Mouse (Mus musculus) heart, embryonic 12.5 days (tissue): ENCODE results near the gene Ptx4. TPM values are rescaled to one million over a fixed set of nuclear protein-coding genes. Genes with fewer than 3 reads are reported as not detected.
"Not testable (repeated sequence)": the region's sequence is repeated elsewhere in the genome, so short reads cannot be mapped to it uniquely, and the experiment has no call there.

Source experiments
- ATAC-seq: fragments of 200-750 bp; cut with Nextera tagmentation; 2 replicates; pipeline ENCODE4 v1.8.0; 2017; ENCODE audit warnings: moderate TSS enrichment, moderate library complexity; ENCODE audit not compliant: insufficient number of reproducible peaks, low FRiP score
- H3K27ac ChIP-seq: fragments of 300-500 bp; sonication (generic); 2 replicates; pipeline ENCODE4 v1.5.1; 2016; ENCODE audit warnings: mild to moderate bottlenecking, moderate library complexity; ENCODE audit not compliant: poor library complexity, severe bottlenecking
- H3K27me3 ChIP-seq: fragments of 300-500 bp; sonication (generic); replicated peaks from 2 replicates; pipeline ENCODE4 v1.6.1; 2016; ENCODE audit warnings: mild to moderate bottlenecking, moderate library complexity
- H3K36me3 ChIP-seq: fragments of 300-500 bp; sonication (generic); 2 replicates; pipeline ENCODE4 v1.6.1; 2016; ENCODE audit warnings: mild to moderate bottlenecking, moderate library complexity
- H3K4me1 ChIP-seq: fragments of 300-500 bp; sonication (generic); replicated peaks from 2 replicates; pipeline ENCODE4 v1.6.1; 2016; ENCODE audit warnings: mild to moderate bottlenecking
- H3K4me2 ChIP-seq: fragments of 300-500 bp; sonication (generic); 2 replicates; pipeline ENCODE4 v1.6.1; 2016; ENCODE audit warnings: mild to moderate bottlenecking, moderate library complexity
- H3K4me3 ChIP-seq: fragments of 300-500 bp; sonication (generic); 2 replicates; pipeline ENCODE4 v1.5.1; 2016; ENCODE audit warnings: mild to moderate bottlenecking
- H3K9ac ChIP-seq: fragments of 300-500 bp; sonication (generic); 2 replicates; pipeline ENCODE4 v1.6.1; 2016; ENCODE audit warnings: mild to moderate bottlenecking, moderate library complexity
- H3K9me3 ChIP-seq: fragments of 300-500 bp; sonication (generic); replicated peaks from 2 replicates; pipeline ENCODE4 v1.6.1; 2016; ENCODE audit warnings: mild to moderate bottlenecking, moderate library complexity
- WGBS: fragments of 180-500 bp; shearing (Covaris S2); methylation state at CpG from one replicate; pipeline ENCODE4 v1.1.7; 2016; 5-methylcytosine and 5-hydroxymethylcytosine counted together
- polyA plus RNA-seq: library from polyadenylated mRNA; unstranded; fragments of >200 nt; fragmentation: Nextera tagmentation; extraction: Ambion mirVana; gene quantifications from 2 replicates; pipeline ENCODE4 v1.2.1, GENCODE M21; 2016

Ptx4 gene
- polyA plus RNA-seq, 1 experiment from 2014 or later = 0.27 TPM

DNA sequence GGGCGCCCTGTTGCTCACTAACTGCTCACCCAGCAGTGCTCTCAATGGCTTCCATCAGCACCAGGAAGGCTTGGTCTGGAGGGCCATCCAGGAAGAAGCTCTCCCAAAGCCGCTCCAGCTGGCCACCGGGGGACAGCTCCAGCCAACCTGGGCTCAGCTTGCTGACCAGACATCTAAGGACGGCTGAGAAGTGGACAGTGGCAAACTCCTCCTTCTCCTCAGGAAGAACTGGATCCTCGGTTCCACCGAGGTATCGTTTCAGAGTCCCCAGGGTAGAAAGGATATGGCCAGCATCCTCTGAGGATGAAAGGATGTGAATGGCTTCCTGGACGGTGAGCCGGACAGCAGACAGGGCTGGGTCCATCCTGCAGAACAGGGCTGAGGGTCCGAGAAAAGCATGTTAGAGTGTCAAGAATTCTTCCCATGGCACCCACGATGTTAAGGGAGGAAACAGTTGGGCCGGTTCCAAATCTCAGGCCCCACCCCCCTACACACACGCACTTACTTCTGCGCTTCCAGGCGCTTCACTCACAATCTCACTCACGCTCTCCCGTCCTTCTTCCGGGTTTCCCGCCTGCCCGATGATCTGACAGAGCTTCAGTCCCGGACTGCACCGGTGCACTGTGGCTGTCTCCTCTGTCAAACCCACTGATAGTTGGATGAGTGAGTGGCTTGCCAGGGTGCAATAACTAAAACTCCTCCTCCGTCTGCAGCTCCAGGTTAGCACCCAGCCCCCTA, 5.5 kb upstream of the Ptx4 start:
- peak overlapping the region; percentile 86 for H3K27ac ChIP-seq
- H3K4me3 ChIP-seq = peak overlapping the region; percentile 53
- peak; percentile 59 for ATAC-seq
- peaks cover 34% of the 10 kb centered on the region for H3K36me3 ChIP-seq
- peak overlapping the region; percentile 80 for H3K9ac ChIP-seq
- no peaks in the 10 kb centered on the region for H3K9me3 ChIP-seq
- H3K4me2 ChIP-seq = peak overlapping the region; percentile 92
- H3K27me3 ChIP-seq = no peaks in the 10 kb centered on the region
- 12% methylated on average over 23 of the region's 23 CpGs for WGBS
- H3K4me1 ChIP-seq = peaks cover 18% of the 10 kb centered on the region

DNA sequence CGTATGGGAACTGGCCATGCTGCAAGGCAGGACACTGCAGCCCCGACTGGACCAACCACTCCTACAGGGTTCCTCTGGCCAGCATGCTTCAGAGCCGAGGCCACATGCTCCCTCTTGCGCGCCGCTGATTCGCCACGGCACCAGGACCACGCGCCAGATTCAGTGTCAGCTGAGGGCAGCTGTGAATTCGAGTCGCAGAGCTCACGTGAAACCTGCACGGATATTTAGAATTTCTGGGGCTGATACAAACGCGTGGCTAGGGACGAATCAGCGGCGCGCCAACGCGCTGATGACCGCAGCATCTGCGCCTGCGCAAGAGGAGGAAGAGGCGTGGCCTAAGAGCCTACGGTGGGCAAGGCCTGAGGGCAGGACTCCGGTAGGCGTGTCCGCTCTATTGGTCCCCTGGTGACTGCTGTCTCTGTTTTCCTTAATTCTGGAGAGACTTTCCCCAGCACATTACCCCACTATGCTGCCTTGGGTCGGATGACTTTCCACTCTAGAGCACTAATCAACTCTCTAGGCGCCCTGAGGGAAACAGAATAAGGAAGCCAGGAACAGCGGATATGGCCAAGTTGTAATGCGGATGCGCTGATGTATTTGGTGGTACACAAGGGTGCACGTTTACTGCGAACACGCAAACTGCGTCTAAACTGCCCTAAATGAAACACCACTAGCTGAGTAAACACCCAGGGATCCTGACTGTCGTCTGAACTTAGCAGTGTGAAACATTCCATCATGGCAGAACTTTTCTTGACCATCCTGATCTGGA, 4.7 kb upstream of the Ptx4 start, which contains the start of gene Telo2:
Gene Telo2, minus strand, starts transcription at position 304 of the 769 bp plus-strand sequence.
- peak within 1 kb of the TSS; percentile 86 for H3K27ac ChIP-seq
- WGBS = 6% methylated on average over 40 of the region's 40 CpGs
- H3K4me3 ChIP-seq = peak within 1 kb of the TSS; percentile 53
- peak within 1 kb of the TSS; percentile 92 for H3K4me2 ChIP-seq
- H3K4me1 ChIP-seq = peaks cover 18% of the 10 kb centered on the region
- ATAC-seq = peak; percentile 93
- no peaks in the 10 kb centered on the region for H3K9me3 ChIP-seq
- H3K36me3 ChIP-seq = peaks cover 26% of the 10 kb centered on the region
- H3K9ac ChIP-seq = peak within 1 kb of the TSS; percentile 80
- no peaks in the 10 kb centered on the region for H3K27me3 ChIP-seq

DNA sequence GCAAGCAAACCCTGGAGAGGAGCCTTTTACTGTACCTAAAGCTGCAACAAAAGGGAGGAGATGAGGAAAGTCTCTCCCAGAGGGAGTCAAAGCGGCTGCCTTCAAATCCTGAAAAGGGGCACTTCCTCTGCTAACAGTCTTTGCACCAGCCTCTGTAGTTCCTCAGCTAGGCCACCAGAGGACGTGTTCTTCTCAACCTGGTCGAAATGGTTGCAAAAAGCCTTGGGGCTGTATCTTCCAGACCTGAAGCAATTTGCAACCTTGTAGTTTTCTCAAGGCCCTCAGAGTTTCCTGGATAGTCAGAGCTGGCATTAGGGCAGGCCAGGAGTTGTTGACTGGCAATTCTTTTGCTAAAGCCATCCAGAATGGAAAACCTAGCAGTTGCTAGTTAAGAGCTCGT, 3.3 kb upstream of the Ptx4 start:
- 0 out of 2 replicates have a peak, but pooled peaks cover 7% of the 10 kb centered on the region for H3K27me3 ChIP-seq
- no peak overlapping the region for H3K4me2 ChIP-seq
- H3K4me1 ChIP-seq = peaks cover 15% of the 10 kb centered on the region
- H3K36me3 ChIP-seq = peaks cover 17% of the 10 kb centered on the region
- H3K4me3 ChIP-seq = no peak overlapping the region
- no peak overlapping the region for H3K27ac ChIP-seq
- ATAC-seq = no peak
- WGBS = 30% methylated on average over 4 of the region's 4 CpGs
- no peak overlapping the region for H3K9ac ChIP-seq
- no peaks in the 10 kb centered on the region for H3K9me3 ChIP-seq

DNA sequence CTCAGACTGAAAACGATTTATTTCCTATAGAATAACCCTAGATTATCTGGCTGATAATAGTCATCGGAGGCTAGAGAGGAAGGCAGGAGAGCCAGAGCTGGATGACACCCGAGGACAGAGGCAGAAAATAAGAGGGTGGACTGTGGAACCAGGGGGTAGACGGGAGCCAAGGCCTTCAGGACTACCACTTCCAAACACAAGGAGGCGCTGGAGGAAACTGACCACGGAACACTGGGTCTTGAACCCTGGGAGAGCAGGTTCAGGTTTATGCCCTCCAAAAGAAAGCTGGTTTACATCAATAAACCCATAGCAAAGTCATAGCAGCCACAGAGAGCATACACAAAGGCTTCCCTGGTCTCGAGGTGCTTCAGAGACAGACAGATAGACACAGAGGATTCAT, 3.4 kb downstream of the Ptx4 start:
- WGBS = 24% methylated on average over 7 of the region's 7 CpGs
- peaks cover 8% of the 10 kb centered on the region; the same call in 1 of the 2 replicates for H3K4me1 ChIP-seq
- H3K27me3 ChIP-seq = peaks cover 15% of the 10 kb centered on the region; the same call in 1 of the 2 replicates
- H3K36me3 ChIP-seq = no peaks in the 10 kb centered on the region
- H3K9ac ChIP-seq = no peak overlapping the region
- no peaks in the 10 kb centered on the region for H3K9me3 ChIP-seq
- no peak overlapping the region for H3K27ac ChIP-seq
- no peak overlapping the region for H3K4me2 ChIP-seq
- H3K4me3 ChIP-seq = no peak overlapping the region
- no peak for ATAC-seq

DNA sequence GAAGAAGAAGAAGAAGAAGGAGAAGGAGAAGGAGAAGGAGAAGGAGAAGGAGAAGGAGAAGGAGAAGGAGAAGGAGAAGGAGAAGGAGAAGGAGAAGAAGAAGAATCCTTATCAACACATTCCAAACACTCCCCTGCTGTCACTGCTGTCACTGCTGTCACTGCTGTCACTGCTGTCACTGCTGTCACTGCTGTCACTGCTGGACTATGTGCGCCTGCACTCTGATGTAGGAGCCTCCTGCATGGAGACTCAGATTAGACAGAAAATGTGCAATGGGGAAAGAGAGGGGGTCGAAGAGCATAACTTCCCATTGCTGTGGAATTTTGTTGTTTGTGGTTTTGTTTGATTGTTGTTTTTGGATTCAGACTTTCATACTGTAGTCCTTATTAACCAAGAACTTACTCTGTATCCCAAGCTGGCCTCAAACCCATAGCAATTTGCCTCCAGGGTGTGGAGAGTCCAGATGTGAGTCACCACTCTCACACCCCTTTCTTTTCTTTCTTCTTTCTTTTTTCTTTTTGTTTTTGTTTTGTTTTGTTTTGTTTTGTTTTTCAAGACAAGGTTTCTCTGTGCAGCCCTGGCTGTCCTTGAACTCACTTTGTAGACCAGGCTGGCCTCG, 5.0 kb downstream of the Ptx4 start:
- 56% methylated on average over 3 of the region's 3 CpGs for WGBS

DNA sequence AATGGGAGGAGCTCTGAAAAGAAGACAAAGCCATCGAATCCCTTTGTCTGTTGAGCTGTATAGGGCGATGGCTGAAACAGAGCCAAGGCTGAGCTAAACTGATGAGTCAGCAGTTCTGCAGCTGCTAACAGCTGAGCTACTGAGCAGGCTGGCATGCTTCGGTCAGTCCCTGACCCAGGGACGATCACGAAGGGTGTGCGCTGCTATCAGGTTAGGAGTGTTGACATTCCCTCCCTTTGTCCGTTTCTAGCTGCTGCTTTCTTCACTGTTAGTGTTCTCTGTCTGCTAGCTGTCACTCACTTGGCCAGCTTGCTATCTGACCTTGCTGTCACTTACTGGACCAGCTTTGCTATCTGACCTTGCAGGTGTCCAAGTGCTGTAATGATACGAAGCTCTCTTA, 6.5 kb downstream of the Ptx4 start:
- ATAC-seq = peak; percentile 90
- 0 out of 2 replicates have a peak overlapping the region, but pooled peaks have one; percentile 11 for H3K27ac ChIP-seq
- no peak overlapping the region for H3K9ac ChIP-seq
- H3K4me1 ChIP-seq = peaks cover 8% of the 10 kb centered on the region; the same call in 1 of the 2 replicates
- H3K36me3 ChIP-seq = no peaks in the 10 kb centered on the region
- H3K4me2 ChIP-seq = peak overlapping the region; percentile 41
- WGBS = 16% methylated on average over 8 of the region's 8 CpGs
- H3K9me3 ChIP-seq = no peaks in the 10 kb centered on the region
- H3K27me3 ChIP-seq = peaks cover 8% of the 10 kb centered on the region; the same call in 1 of the 2 replicates
- no peak overlapping the region for H3K4me3 ChIP-seq

More for the DNA sequence above, 5.0 kb downstream of the Ptx4 start:
- H3K9ac ChIP-seq, H3K9me3 ChIP-seq, ATAC-seq, H3K4me2 ChIP-seq, H3K36me3 ChIP-seq, H3K27ac ChIP-seq, H3K4me3 ChIP-seq, H3K4me1 ChIP-seq: not testable (repeated sequence)
- peaks cover 15% of the 10 kb centered on the region; the same call in 1 of the 2 replicates for H3K27me3 ChIP-seq

DNA sequence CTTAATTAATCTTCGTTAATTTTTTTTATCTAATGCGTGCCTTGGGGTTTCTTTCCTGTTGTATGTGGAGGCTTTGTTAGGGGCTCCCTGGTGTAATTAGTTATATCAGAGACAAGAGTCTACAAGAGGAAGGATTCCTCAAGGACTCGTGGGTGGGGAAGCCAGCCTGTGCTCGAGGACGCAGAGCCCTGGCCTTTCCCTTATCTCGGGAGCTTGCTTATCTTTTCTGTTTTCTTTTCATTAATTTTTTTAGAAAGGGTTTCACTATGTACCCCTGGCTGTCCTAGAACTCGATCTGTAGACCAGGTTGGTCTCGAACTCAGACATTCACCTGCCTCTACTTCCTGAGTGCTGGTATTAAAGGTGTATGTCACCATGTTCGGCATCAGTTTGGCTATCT, 7.1 kb downstream of the Ptx4 start:
- Histone ChIP-seq H3K9ac (no peak overlapping the region), H3K4me2 (0 out of 2 replicates have a peak overlapping the region, but pooled peaks have one; percentile 41), H3K27ac (no peak overlapping the region), H3K4me3 (no peak overlapping the region), H3K9me3 (no peaks in the 10 kb centered on the region), H3K4me1 (peaks cover 8% of the 10 kb centered on the region; the same call in 1 of the 2 replicates), H3K36me3 (no peaks in the 10 kb centered on the region), H3K27me3 (peaks cover 6% of the 10 kb centered on the region; the same call in 1 of the 2 replicates)
- 44% methylated on average over 9 of the region's 9 CpGs for WGBS
- ATAC-seq = no peak

DNA sequence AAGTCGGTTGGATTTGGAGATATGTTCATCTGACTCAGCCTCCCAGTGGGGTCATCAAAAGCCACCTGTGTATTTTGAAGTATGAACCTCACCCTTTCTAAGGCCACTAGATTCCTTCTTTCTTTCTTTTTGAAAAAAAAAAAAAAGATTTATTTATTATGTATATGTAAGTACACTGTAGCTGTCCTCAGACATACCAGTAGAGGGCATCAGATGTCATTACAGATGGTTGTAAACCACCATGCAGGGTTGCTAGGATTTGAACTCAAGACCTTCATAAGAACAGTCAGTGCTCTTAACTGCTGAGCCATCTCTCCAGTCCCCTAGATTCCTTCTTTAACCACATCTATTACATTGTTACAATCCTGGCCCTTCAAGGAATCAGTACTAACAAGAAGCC, 9.5 kb downstream of the Ptx4 start:
- no peak overlapping the region for H3K27ac ChIP-seq
- H3K36me3 ChIP-seq = no peaks in the 10 kb centered on the region
- H3K27me3 ChIP-seq = no peaks in the 10 kb centered on the region
- no peak overlapping the region for H3K4me2 ChIP-seq
- H3K9me3 ChIP-seq = no peaks in the 10 kb centered on the region
- peaks cover 19% of the 10 kb centered on the region for H3K4me1 ChIP-seq
- ATAC-seq = no peak
- no peak overlapping the region for H3K9ac ChIP-seq
- WGBS = 88% methylated on average over 1 of the region's 1 CpGs
- no peak overlapping the region for H3K4me3 ChIP-seq

DNA sequence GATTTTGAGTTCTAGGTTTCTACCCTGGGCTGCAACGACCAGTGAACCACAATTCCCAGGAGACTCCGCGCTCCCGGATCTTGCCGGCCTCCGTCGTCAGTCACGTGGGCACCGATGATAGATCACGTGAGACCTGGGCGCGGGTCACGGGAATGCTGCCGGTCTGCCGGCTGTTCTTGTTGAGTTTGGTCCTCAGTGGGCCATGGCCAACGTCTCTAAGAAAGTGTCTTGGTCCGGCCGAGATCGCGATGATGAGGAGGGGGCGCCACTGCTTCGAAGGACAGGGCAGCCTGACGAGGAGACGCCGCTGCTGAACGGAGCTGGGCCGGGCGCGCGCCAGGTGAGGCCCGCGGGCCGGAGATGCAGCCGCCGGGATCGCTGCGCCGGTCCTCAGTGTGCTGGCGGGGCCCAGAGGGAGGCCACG, 12.7 kb downstream of the Ptx4 start, which contains the start of gene Clcn7:
Gene Clcn7, plus strand, starts transcription at position 117 of the 424 bp plus-strand sequence.
- Histone ChIP-seq H3K27ac (no peak within 1 kb of the TSS), H3K4me3 (peak within 1 kb of the TSS; percentile 89), H3K27me3 (no peaks in the 10 kb centered on the region), H3K9me3 (no peaks in the 10 kb centered on the region), H3K9ac (peak within 1 kb of the TSS; percentile 82), H3K36me3 (peaks cover 11% of the 10 kb centered on the region; the same call in 1 of the 2 replicates), H3K4me2 (peak within 1 kb of the TSS; percentile 74), H3K4me1 (peaks cover 11% of the 10 kb centered on the region)
- under 1% methylated on average over 40 of the region's 40 CpGs for WGBS
- peak; percentile 97 for ATAC-seq

DNA sequence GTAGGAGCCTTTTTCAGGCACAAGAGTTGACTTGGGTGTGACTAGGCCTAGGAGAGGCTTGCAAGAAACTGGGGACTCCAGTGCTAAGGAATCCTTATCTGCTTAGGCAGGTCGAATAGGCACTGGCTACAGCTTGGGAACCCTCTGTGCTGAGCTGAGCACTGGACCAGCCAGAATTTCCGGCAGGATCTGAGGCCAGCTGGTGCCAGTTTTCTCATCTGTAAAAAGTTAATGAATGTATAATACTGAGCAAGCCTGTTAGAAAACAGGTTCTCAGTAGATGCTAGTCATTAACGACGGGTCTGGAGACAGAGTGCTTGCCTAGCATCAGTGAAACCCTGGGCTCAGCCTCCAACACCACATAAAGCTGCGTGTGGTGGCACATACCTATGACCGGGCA, 15.1 kb downstream of the Ptx4 start:
- Histone ChIP-seq H3K9ac (no peak overlapping the region), H3K4me2 (no peak overlapping the region)
- 86% methylated on average over 6 of the region's 6 CpGs for WGBS

More for the DNA sequence above, 15.1 kb downstream of the Ptx4 start:
- H3K27me3 ChIP-seq = no peaks in the 10 kb centered on the region
- H3K4me3 ChIP-seq = no peak overlapping the region
- ATAC-seq = no peak
- peaks cover 16% of the 10 kb centered on the region; the same call in 1 of the 2 replicates for H3K36me3 ChIP-seq
- no peaks in the 10 kb centered on the region for H3K9me3 ChIP-seq
- H3K4me1 ChIP-seq = peaks cover 11% of the 10 kb centered on the region
- no peak overlapping the region for H3K27ac ChIP-seq
